ENCODE assay signal across 8 mouse cellular contexts in the genomic region with DNA sequence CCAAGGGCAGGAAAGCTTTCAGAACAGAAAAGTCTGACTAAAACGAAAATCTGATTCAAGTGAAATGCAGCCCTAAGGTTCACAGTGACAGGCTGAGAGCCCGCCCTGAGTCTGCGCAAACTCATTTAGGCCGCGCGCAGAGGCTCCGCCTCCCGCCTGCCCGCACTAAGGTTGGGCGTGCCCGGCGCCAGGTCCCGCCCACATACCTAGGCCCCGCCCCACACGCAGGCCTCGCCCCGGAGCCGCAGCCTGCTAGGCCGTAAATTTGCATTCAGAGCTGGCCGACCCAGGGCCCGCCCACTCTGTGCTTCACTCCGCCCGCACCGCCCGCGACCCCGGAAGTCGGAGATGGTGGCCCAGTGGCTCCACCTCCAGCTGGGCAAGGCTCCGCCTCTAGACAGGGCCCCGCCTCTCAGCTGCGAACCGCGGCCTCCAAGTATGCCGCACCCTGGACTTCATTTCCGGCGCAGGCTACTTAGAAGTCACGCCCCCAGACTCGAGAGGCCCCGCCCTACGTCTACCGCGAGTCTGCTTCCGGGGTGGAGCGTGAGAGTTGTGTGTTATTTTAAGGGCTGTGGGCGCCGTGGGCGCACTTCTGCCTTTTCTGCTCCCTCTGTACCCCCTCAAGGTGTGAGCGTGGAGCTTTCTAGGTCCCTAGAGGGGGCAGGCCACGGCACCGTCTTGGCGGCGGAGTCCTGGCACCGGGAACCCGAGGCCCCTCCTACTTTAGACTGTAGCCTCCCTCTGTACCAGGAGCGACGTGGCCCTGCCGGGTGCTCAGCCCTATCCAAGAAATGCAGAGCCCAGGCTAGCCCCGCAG. TPM values are rescaled to one million over a fixed set of nuclear protein-coding genes. Genes with fewer than 3 reads are reported as not detected.
DNase-seq lines count a peak whose midpoint lies in the region; ATAC-seq lines count a peak whose summit lies in the region.

No protein-coding gene starts in this region.

- peaks cover 18% of the 10 kb centered on the region for H3K27me3 ChIP-seq in hindbrain, embryonic 13.5 days

- H3K9me3 ChIP-seq in hindbrain, embryonic 13.5 days = no peaks in the 10 kb centered on the region

- peaks cover 15% of the 10 kb centered on the region for H3K4me1 ChIP-seq in hindbrain, embryonic 13.5 days (replicated peaks)

- peak overlapping the region; percentile 86 for H3K27ac ChIP-seq in hindbrain, embryonic 13.5 days

- DNase-seq in NIH3T3 (ENCODE audit: low read depth) = peak; percentile 99
- peak; percentile 99 to 100 for DNase-seq in cerebellum, postnatal 10 days
- peak; percentile 99 for DNase-seq in frontal cortex, postnatal 10 days (ENCODE audit: low spot score in 2 of 2)
- DNase-seq in layer of hippocampus, postnatal 25 days (ENCODE audit: extremely low spot score in 1 of 2, low spot score in 1 of 2) = peak; percentile 84 to 98
- DNase-seq in lung, postnatal 25 days (ENCODE audit: low spot score) = peak; percentile 100
- peak; percentile 99 for DNase-seq in retina, embryonic 14.5 days (ENCODE audit: low spot score)
- peak; percentile 99 for DNase-seq in thymus, postnatal 4 days

- H3K36me3 ChIP-seq in hindbrain, embryonic 13.5 days = no peaks in the 10 kb centered on the region

- H3K4me3 ChIP-seq in hindbrain, embryonic 13.5 days = peak overlapping the region; percentile 51

- peak; percentile 98 for ATAC-seq in hindbrain, embryonic 13.5 days (ENCODE audit: low FRiP score)

- WGBS in hindbrain, embryonic 13.5 days = under 1% methylated on average over 58 of the region's 58 CpGs

- H3K4me2 ChIP-seq in hindbrain, embryonic 13.5 days = peak overlapping the region; percentile 64

- peak overlapping the region; percentile 71 for H3K9ac ChIP-seq in hindbrain, embryonic 13.5 days

RNA-seq across cellular contexts. Expression of a gene that starts 52.3 kb away (rescaled TPM):
- polyA plus RNA-seq in hindbrain, embryonic 13.5 days (2015; fragmentation: Nextera tagmentation; extraction: Ambion mirVana) = 40.1 and 47.2 TPM in 2 replicates
- total RNA-seq in layer of hippocampus, postnatal 25 days (2021) = 10 to 100 TPM; 45.3 to 46.9 TPM

Comparison
In these comparisons a context has a peak if more than half of its experiments do, and no peak if none do; other contexts are left out.
1. Peak in every context shown above with its lines: DNase-seq, ATAC-seq, H3K4me3 ChIP-seq and H3K27ac ChIP-seq.